Mouse (Mus musculus): Measurements from ENCODE around the gene Zbtb20. TPM values are rescaled to one million over a fixed set of nuclear protein-coding genes. Genes with fewer than 3 reads are reported as not detected.
"Not testable (repeated sequence)": the region's sequence is repeated elsewhere in the genome, so short reads cannot be mapped to it uniquely, and the experiment has no call there.

The Zbtb20 gene
- total and polyA plus RNA-seq, 3 experiments = 52.1 to 128 (median 113) TPM

GRCm38 (mm10) chr16:42910016-42910415, 34.3 kb downstream of the Zbtb20 start:
- DNase-seq = peak; percentile 50

GRCm38 (mm10) chr16:42910716-42911115, 35.0 kb downstream of the Zbtb20 start:
- peak; percentile 37 for DNase-seq

- DNase-seq = no peak
These were observed 35.6 kb downstream of the Zbtb20 start for GRCm38 (mm10) chr16:42911326-42911725.

GRCm38 (mm10) chr16:42911815-42912214, 36.1 kb downstream of the Zbtb20 start:
- peak; percentile 35 for DNase-seq

- DNase-seq = no peak
These were observed 37.6 kb downstream of the Zbtb20 start for GRCm38 (mm10) chr16:42913291-42913690.

GRCm38 (mm10) chr16:42914457-42915085, 38.9 kb downstream of the Zbtb20 start:
- DNase-seq = peak; percentile 65

GRCm38 (mm10) chr16:42919992-42920760, 44.5 kb downstream of the Zbtb20 start:
- DNase-seq = no peak

- DNase-seq = no peak
These were observed 45.8 kb downstream of the Zbtb20 start for GRCm38 (mm10) chr16:42921436-42921835.

GRCm38 (mm10) chr16:42938211-42938610, 62.5 kb downstream of the Zbtb20 start:
- DNase-seq = peak; percentile 66

GRCm38 (mm10) chr16:42947016-42947415, 71.3 kb downstream of the Zbtb20 start:
- DNase-seq = no peak

GRCm38 (mm10) chr16:42955401-42955800, 79.7 kb downstream of the Zbtb20 start:
- DNase-seq = not testable (repeated sequence)

GRCm38 (mm10) chr16:42972872-42973271, 97.2 kb downstream of the Zbtb20 start:
- DNase-seq = peak; percentile 28

GRCm38 (mm10) chr16:42998896-42999295, 123.2 kb downstream of the Zbtb20 start:
- DNase-seq = no peak

GRCm38 (mm10) chr16:43026351-43026750, 150.7 kb downstream of the Zbtb20 start:
- no peak for DNase-seq

GRCm38 (mm10) chr16:43029243-43029642, 153.6 kb downstream of the Zbtb20 start:
- DNase-seq = no peak

- no peak for DNase-seq
These were observed 160.0 kb downstream of the Zbtb20 start for GRCm38 (mm10) chr16:43035709-43036108.

GRCm38 (mm10) chr16:43036510-43036909, 160.8 kb downstream of the Zbtb20 start:
- DNase-seq = no peak

- DNase-seq = no peak
These were observed 161.6 kb downstream of the Zbtb20 start for GRCm38 (mm10) chr16:43037320-43037719.

- no peak for DNase-seq
These were observed 169.9 kb downstream of the Zbtb20 start for GRCm38 (mm10) chr16:43045611-43046010.

- DNase-seq = no peak
These were observed 171.0 kb downstream of the Zbtb20 start for GRCm38 (mm10) chr16:43046686-43047085.

- peak; percentile 11 for DNase-seq
These were observed 194.1 kb downstream of the Zbtb20 start for GRCm38 (mm10) chr16:43069666-43070295.

- DNase-seq = no peak
These were observed 196.2 kb downstream of the Zbtb20 start for GRCm38 (mm10) chr16:43071875-43072274.

All from adrenal gland, adult 2 months (tissue).